Comparison of ENCODE assay signal across 27 mouse cellular contexts in the genomic region with DNA sequence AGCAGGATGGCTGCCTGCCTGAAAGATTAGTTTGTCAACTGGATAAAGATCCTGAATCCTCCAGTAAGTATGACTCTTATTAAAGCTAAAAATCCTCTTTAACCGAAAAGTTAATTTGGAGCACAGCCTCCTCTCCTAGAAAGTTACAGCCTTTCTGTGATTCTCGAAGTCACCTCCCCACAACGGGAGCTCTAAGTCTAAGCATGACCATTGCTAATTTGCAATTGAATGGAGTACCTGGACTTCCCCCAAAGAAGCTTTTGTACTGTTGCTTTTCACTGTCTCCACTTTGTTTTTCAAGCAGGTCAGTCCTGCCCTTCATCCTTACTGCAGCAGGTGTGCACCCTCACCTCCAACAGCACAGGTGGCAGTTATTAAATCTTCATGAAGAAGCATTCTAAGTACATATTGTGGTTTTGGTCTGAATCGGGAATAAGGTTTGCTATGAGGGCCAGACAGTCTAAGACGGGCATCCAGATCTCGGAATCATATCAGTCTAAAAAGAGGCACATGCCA. TPM values are rescaled to one million over a fixed set of nuclear protein-coding genes. Genes with fewer than 3 reads are reported as not detected.
A peak's percentile ranks its signal among the peaks of the same experiment; 100 is the strongest.
DNase-seq lines count a peak whose midpoint lies in the region; ATAC-seq and TF ChIP-seq lines count a peak whose summit lies in the region.
"Had no signal": no experiment of that assay in that cellular context is flagged by ENCODE, and none has a peak within 500 bp of the region (broad histone marks: within the 10 kb centered on the region; RNA-seq: fewer than 3 reads in every experiment).

No protein-coding gene starts in this region.

- no peak overlapping the region for H3K4me3 ChIP-seq in midbrain, embryonic 11.5 days (ENCODE audit: low read depth, low read length)
- no peak overlapping the region for H3K4me3 ChIP-seq in midbrain, embryonic 10.5 days
- H3K4me3 ChIP-seq in MEL (ENCODE audit: control insufficient read depth in 1 of 2, insufficient read depth in 1 of 2, low read depth in 2 of 2, low read length in 2 of 2): no peak overlapping the region
- H3K4me3 ChIP-seq in intestine, embryonic 15.5 days (replicated peaks): no peak overlapping the region
- H3K4me3 ChIP-seq: embryonic facial prominence, embryonic 10.5 days; embryonic facial prominence, embryonic 12.5 days; forebrain, embryonic 13.5 days; forebrain, embryonic 15.5 days had no signal

- no peak overlapping the region for H3K9ac ChIP-seq in midbrain, embryonic 11.5 days (ENCODE audit: low read length)
- no peak overlapping the region for H3K9ac ChIP-seq in MEL (ENCODE audit: control insufficient read depth, low read depth, low read length, poor library complexity, severe bottlenecking)
- H3K9ac ChIP-seq in intestine, embryonic 15.5 days: no peak overlapping the region
- H3K9ac ChIP-seq: embryonic facial prominence, embryonic 12.5 days; forebrain, embryonic 13.5 days; forebrain, embryonic 15.5 days; forebrain, postnatal 0 days had no signal

- no peak overlapping the region for H3K27ac ChIP-seq in midbrain, embryonic 11.5 days (ENCODE audit: low read depth, low read length)
- no peak overlapping the region for H3K27ac ChIP-seq in midbrain, embryonic 10.5 days (replicated peaks)
- no peak overlapping the region for H3K27ac ChIP-seq in MEL (ENCODE audit: control insufficient read depth, low read depth, low read length)
- H3K27ac ChIP-seq in intestine, embryonic 15.5 days: no peak overlapping the region
- H3K27ac ChIP-seq: embryonic facial prominence, embryonic 10.5 days; embryonic facial prominence, embryonic 12.5 days; forebrain, embryonic 13.5 days; forebrain, embryonic 15.5 days had no signal

- no peaks in the 10 kb centered on the region for H3K79me2 ChIP-seq in MEL (ENCODE audit: control insufficient read depth, insufficient read depth, low read length, poor library complexity)

- no peak overlapping the region for H3K4me2 ChIP-seq in midbrain, embryonic 11.5 days
- H3K4me2 ChIP-seq in intestine, embryonic 15.5 days (replicated peaks): no peak overlapping the region
- H3K4me2 ChIP-seq: embryonic facial prominence, embryonic 12.5 days; forebrain, embryonic 13.5 days; forebrain, embryonic 15.5 days had no signal

- no peak for TF ChIP-seq EP300 in MEL (IDR thresholded peaks at IDR 0.05; ENCODE audit: low read depth in 1 of 2, low read length in 2 of 2)

- no peak for TF ChIP-seq POLR2A in MEL (IDR thresholded peaks at IDR 0.05; ENCODE audit: control insufficient read depth in 1 of 2, insufficient read depth in 1 of 2, low read depth in 1 of 2, low read length in 2 of 2, poor library complexity in 1 of 2)

- TF ChIP-seq CTCF in MEL (IDR thresholded peaks at IDR 0.05 in 2 of 3, conservative IDR thresholded peaks at IDR 0.05 in 1 of 3; ENCODE audit: control insufficient read depth in 1 of 3, insufficient read depth in 1 of 3, low read depth in 2 of 3, low read length in 3 of 3, poor library complexity in 1 of 3, severe bottlenecking in 1 of 3): no peak

- no peak for ATAC-seq in midbrain, embryonic 11.5 days (ENCODE audit: low FRiP score)
- no peak for ATAC-seq in intestine, embryonic 15.5 days
- ATAC-seq: CD4-positive, CD25-positive, alpha-beta regulatory T cell, adult 4 months; forebrain, embryonic 13.5 days; forebrain, embryonic 15.5 days; forebrain, postnatal 0 days had no signal

- WGBS in midbrain, embryonic 11.5 days: 64% methylated on average over 6 of the region's 6 CpGs
- 67% methylated on average over 6 of the region's 6 CpGs for WGBS in midbrain, embryonic 10.5 days
- 90% methylated on average over 6 of the region's 6 CpGs for WGBS in intestine, embryonic 15.5 days

- no peaks in the 10 kb centered on the region for H3K9me3 ChIP-seq in midbrain, embryonic 11.5 days (ENCODE audit: control insufficient read depth, low read length)
- H3K9me3 ChIP-seq in midbrain, embryonic 10.5 days (replicated peaks): no peaks in the 10 kb centered on the region
- H3K9me3 ChIP-seq in MEL (replicated peaks; ENCODE audit: insufficient read depth, low read length): no peaks in the 10 kb centered on the region
- H3K9me3 ChIP-seq in intestine, embryonic 15.5 days: no peaks in the 10 kb centered on the region
- H3K9me3 ChIP-seq: embryonic facial prominence, embryonic 10.5 days; embryonic facial prominence, embryonic 12.5 days; forebrain, embryonic 13.5 days; forebrain, embryonic 15.5 days; G1E had no signal

- H3K4me1 ChIP-seq in midbrain, embryonic 11.5 days (ENCODE audit: control insufficient read depth, insufficient read depth, low read length): no peaks in the 10 kb centered on the region
- H3K4me1 ChIP-seq in midbrain, embryonic 10.5 days: peaks cover 5% of the 10 kb centered on the region
- H3K4me1 ChIP-seq in MEL (ENCODE audit: control insufficient read depth in 1 of 2, insufficient read depth in 2 of 2, low read length in 2 of 2): no peaks in the 10 kb centered on the region
- no peaks in the 10 kb centered on the region for H3K4me1 ChIP-seq in intestine, embryonic 15.5 days (replicated peaks)
- H3K4me1 ChIP-seq: embryonic facial prominence, embryonic 10.5 days; embryonic facial prominence, embryonic 12.5 days had no signal

- peaks cover 12% of the 10 kb centered on the region for H3K36me3 ChIP-seq in midbrain, embryonic 11.5 days (ENCODE audit: control insufficient read depth, insufficient read depth, low read length)
- H3K36me3 ChIP-seq in midbrain, embryonic 10.5 days: peaks cover 44% of the 10 kb centered on the region
- H3K36me3 ChIP-seq in MEL (ENCODE audit: control insufficient read depth in 1 of 2, insufficient read depth in 2 of 2, low read length in 2 of 2): peaks cover 0 to 19% of the 10 kb centered on the region in 2 experiments; a peak in 2 of 4 replicates
- peaks cover 17% of the 10 kb centered on the region for H3K36me3 ChIP-seq in intestine, embryonic 15.5 days

- no peaks in the 10 kb centered on the region for H3K27me3 ChIP-seq in midbrain, embryonic 11.5 days (ENCODE audit: control insufficient read depth, insufficient read depth, low read length)
- H3K27me3 ChIP-seq in midbrain, embryonic 10.5 days (ENCODE audit: low read depth, poor library complexity, severe bottlenecking): no peaks in the 10 kb centered on the region
- no peaks in the 10 kb centered on the region for H3K27me3 ChIP-seq in MEL (ENCODE audit: control insufficient read depth in 1 of 2, insufficient read depth in 2 of 2, low read length in 2 of 2)
- H3K27me3 ChIP-seq in intestine, embryonic 15.5 days (replicated peaks): no peaks in the 10 kb centered on the region
- H3K27me3 ChIP-seq: embryonic facial prominence, embryonic 12.5 days; forebrain, embryonic 13.5 days; forebrain, embryonic 15.5 days had no signal

- DNase-seq in midbrain, embryonic 11.5 days (ENCODE audit: low spot score, missing footprints): peak; percentile 83
- DNase-seq in midbrain, embryonic 10.5 days (ENCODE audit: low spot score): no peak
- DNase-seq in ES-CJ7 (ENCODE audit: low read depth, low spot score) (peak; percentile 77), MEL (ENCODE audit: low read depth, low spot score) (peak; percentile 6), ZHBTc4 (ENCODE audit: low read depth, low spot score) (peak; percentile 67)
- DNase-seq in left cerebral cortex, adult 9 months (ENCODE audit: low spot score in 2 of 2): no peak
- DNase-seq in adrenal gland, postnatal 14 days: no peak
- DNase-seq: adrenal gland, adult 2 months; adrenal gland, postnatal 10 days; adrenal gland, postnatal 36 days; B cell, adult 2 months; cerebellum, adult 11-12 months; cerebellum, adult 2 months; cerebellum, adult 9-10 months; cerebellum, postnatal 10 days; cerebellum, postnatal 25 days; forebrain, postnatal 0 days had no signal

- no peak for TF ChIP-seq RAD21 in MEL (IDR thresholded peaks at IDR 0.05; ENCODE audit: low read depth, low read length)

TF ChIP-seq in MEL, 35 proteins besides CTCF, POLR2A, EP300 and RAD21:
- TF ChIP-seq ZNF384 (IDR thresholded peaks at IDR 0.05; ENCODE audit: low read depth, low read length) (0 out of 2 replicates have a peak, but pooled peaks have one; percentile 37), KAT2A (conservative IDR thresholded peaks at IDR 0.05; ENCODE audit: low read depth, low read length) (no peak)

RNA-seq across cellular contexts. Expression of gene Tyms, which starts 15.1 kb away (rescaled TPM):
- polyA plus RNA-seq in midbrain, embryonic 11.5 days (2014; fragmentation: Nextera tagmentation; extraction: Ambion mirVana): 268 and 278 TPM in 2 replicates
- polyA plus RNA-seq in midbrain, embryonic 10.5 days (2016; fragmentation: Nextera tagmentation; extraction: Ambion mirVana): 294 and 321 TPM in 2 replicates
- 150 and 163 TPM in 2 replicates for total RNA-seq in MEL (2012; rRNA removed)
- polyA plus RNA-seq in MEL (2012; ENCODE audit: insufficient read depth in 1 of 2, insufficient read length in 2 of 2, low read depth in 1 of 2, low replicate concordance in 2 of 2, missing spikeins in 1 of 2): 100 to 1,000 TPM in 1 of 2 experiments, not detected in 1; 203 TPM
- total RNA-seq in adrenal gland, postnatal 14 days (2021): 38.1 and 51.8 TPM in 2 replicates
- polyA plus RNA-seq in intestine, embryonic 15.5 days (2015; fragmentation: Nextera tagmentation; extraction: Ambion mirVana): 276 and 288 TPM in 2 replicates

RNA-seq across cellular contexts. Expression of gene Il6, which starts 45.4 kb away (rescaled TPM):
- 0.07 TPM in 1 of 2 replicates, not detected in the other for polyA plus RNA-seq in midbrain, embryonic 11.5 days (2014; fragmentation: Nextera tagmentation; extraction: Ambion mirVana)
- polyA plus RNA-seq in midbrain, embryonic 10.5 days (2016; fragmentation: Nextera tagmentation; extraction: Ambion mirVana): 0.07 TPM in 1 of 2 replicates, not detected in the other
- total RNA-seq in MEL (2012; rRNA removed): not detected in 2 replicates
- polyA plus RNA-seq in MEL (2012; ENCODE audit: insufficient read depth in 1 of 2, insufficient read length in 2 of 2, low read depth in 1 of 2, low replicate concordance in 2 of 2, missing spikeins in 1 of 2): not detected
- not detected in 2 replicates for total RNA-seq in adrenal gland, postnatal 14 days (2021)
- 0.40 TPM in 1 of 2 replicates, not detected in the other for polyA plus RNA-seq in intestine, embryonic 15.5 days (2015; fragmentation: Nextera tagmentation; extraction: Ambion mirVana)
- total RNA-seq: adrenal gland, adult 2 months; adrenal gland, postnatal 10 days; adrenal gland, postnatal 36 days; forebrain, postnatal 0 days had no signal
- polyA plus RNA-seq: adrenal gland, adult 2 months; cerebellum, adult 2 months; cortical plate, adult 2 months; embryonic facial prominence, embryonic 10.5 days; embryonic facial prominence, embryonic 12.5 days; forebrain, embryonic 11.5 days; forebrain, embryonic 13.5 days; forebrain, embryonic 15.5 days; forebrain, postnatal 0 days; G1E had no signal

RNA-seq across cellular contexts. Expression of gene Garem2, which starts 46.7 kb away (rescaled TPM):
- polyA plus RNA-seq in midbrain, embryonic 11.5 days (2014; fragmentation: Nextera tagmentation; extraction: Ambion mirVana): 14.3 and 15.3 TPM in 2 replicates
- 6.9 and 9.4 TPM in 2 replicates for polyA plus RNA-seq in midbrain, embryonic 10.5 days (2016; fragmentation: Nextera tagmentation; extraction: Ambion mirVana)
- total RNA-seq in MEL (2012; rRNA removed): 0.04 TPM in 1 of 2 replicates, not detected in the other
- not detected for polyA plus RNA-seq in MEL (2012; ENCODE audit: insufficient read depth in 1 of 2, insufficient read length in 2 of 2, low read depth in 1 of 2, low replicate concordance in 2 of 2, missing spikeins in 1 of 2)
- 0.19 and 0.26 TPM in 2 replicates for total RNA-seq in adrenal gland, postnatal 14 days (2021)
- polyA plus RNA-seq in intestine, embryonic 15.5 days (2015; fragmentation: Nextera tagmentation; extraction: Ambion mirVana): 0.53 and 0.57 TPM in 2 replicates
- total RNA-seq: adrenal gland, postnatal 36 days had no signal
- polyA plus RNA-seq: CD4-positive, CD25-positive, alpha-beta regulatory T cell, adult 4 months; G1E had no signal

RNA-seq across cellular contexts. Expression of gene 3110082J24Rik, which starts 47.6 kb away (rescaled TPM):
- polyA plus RNA-seq in midbrain, embryonic 11.5 days (2014; fragmentation: Nextera tagmentation; extraction: Ambion mirVana): 3.7 and 4.5 TPM in 2 replicates
- polyA plus RNA-seq in midbrain, embryonic 10.5 days (2016; fragmentation: Nextera tagmentation; extraction: Ambion mirVana): 2.4 and 3.7 TPM in 2 replicates
- not detected in 2 replicates for total RNA-seq in MEL (2012; rRNA removed)
- not detected for polyA plus RNA-seq in MEL (2012; ENCODE audit: insufficient read depth in 1 of 2, insufficient read length in 2 of 2, low read depth in 1 of 2, low replicate concordance in 2 of 2, missing spikeins in 1 of 2)
- total RNA-seq in adrenal gland, postnatal 14 days (2021): not detected in 2 replicates
- not detected in 2 replicates for polyA plus RNA-seq in intestine, embryonic 15.5 days (2015; fragmentation: Nextera tagmentation; extraction: Ambion mirVana)
- total RNA-seq: adrenal gland, adult 2 months; adrenal gland, postnatal 10 days; adrenal gland, postnatal 36 days; G1E had no signal
- polyA plus RNA-seq: adrenal gland, adult 2 months; CD4-positive, CD25-positive, alpha-beta regulatory T cell, adult 4 months; embryonic facial prominence, embryonic 14.5 days; G1E had no signal

Comparison
In these comparisons a context has a peak if more than half of its experiments do, and no peak if none do; other contexts are left out.
1. DNase-seq: peak in midbrain, embryonic 11.5 days (single experiment), ES-CJ7 (single experiment), MEL (single experiment) and ZHBTc4 (single experiment); none in midbrain, embryonic 10.5 days (single experiment), left cerebral cortex, adult 9 months (0 of 2) and adrenal gland, postnatal 14 days (single experiment).